ENCODE assay signal across 14 mouse cellular contexts in genomic region chr12:31825821-31826220, GRCm38 (mm10).
DNase-seq lines count a peak whose midpoint lies in the region; ATAC-seq and TF ChIP-seq lines count a peak whose summit lies in the region.
"Had no signal": no experiment of that assay in that cellular context is flagged by ENCODE, and none has a peak within 500 bp of the region (broad histone marks: within the 10 kb centered on the region; RNA-seq: fewer than 3 reads in every experiment).

No protein-coding gene starts in this region.

- ATAC-seq in hindbrain, embryonic 16.5 days, result peak; percentile 30; the same call in 1 of the 2 replicates
- ATAC-seq in hindbrain, embryonic 13.5 days (ENCODE audit: low FRiP score), result no peak
- ATAC-seq in forebrain, embryonic 16.5 days, result no peak

- DNase-seq in thymus, postnatal 14 days, result peak; percentile 6
- DNase-seq in thymus, adult 2 months, result no peak
- DNase-seq in cerebellum, adult 18-20 months, result peak; percentile 62 to 77
- peak; percentile 43 to 45 for DNase-seq in right cerebral cortex, postnatal 10 days (ENCODE audit: low spot score in 2 of 2)
- DNase-seq: adrenal gland, adult 8-10 months; liver had no signal

- H3K27ac ChIP-seq in hindbrain, embryonic 16.5 days (ENCODE audit: low read depth, low read length), result no peak overlapping the region
- no peak overlapping the region for H3K27ac ChIP-seq in hindbrain, embryonic 13.5 days
- H3K27ac ChIP-seq in thymus, adult 2 months (ENCODE audit: control insufficient read depth, insufficient read depth, low read length), result no peak overlapping the region
- H3K27ac ChIP-seq in forebrain, embryonic 16.5 days (ENCODE audit: low read length), result no peak overlapping the region
- H3K27ac ChIP-seq: embryonic facial prominence, embryonic 10.5 days; forebrain, embryonic 13.5 days; hindbrain, embryonic 12.5 days had no signal

- TF ChIP-seq CTCF in thymus, adult 2 months (IDR thresholded peaks at IDR 0.05; ENCODE audit: borderline replicate concordance, control insufficient read depth, extremely low read depth, insufficient read depth, low read length, poor library complexity), result no peak

- 71% methylated on average over 10 of the region's 10 CpGs for WGBS in hindbrain, embryonic 16.5 days
- WGBS in hindbrain, embryonic 13.5 days, result 64% methylated on average over 10 of the region's 10 CpGs
- WGBS in thymus, adult 2 months, result 94% methylated on average over 10 of the region's 10 CpGs
- WGBS in forebrain, embryonic 16.5 days, result 61% methylated on average over 10 of the region's 10 CpGs

- H3K36me3 ChIP-seq in hindbrain, embryonic 16.5 days (ENCODE audit: control insufficient read depth, insufficient read depth, low read length), result no peaks in the 10 kb centered on the region
- H3K36me3 ChIP-seq in hindbrain, embryonic 13.5 days, result peaks cover 2% of the 10 kb centered on the region; the same call in 1 of the 2 replicates
- H3K36me3 ChIP-seq in thymus, adult 2 months (ENCODE audit: control insufficient read depth, insufficient read depth, low read length), result peaks cover 4% of the 10 kb centered on the region; the same call in 1 of the 2 replicates
- no peaks in the 10 kb centered on the region; the same call in 1 of the 2 replicates for H3K36me3 ChIP-seq in forebrain, embryonic 16.5 days (ENCODE audit: control insufficient read depth, insufficient read depth)
- H3K36me3 ChIP-seq: hindbrain, embryonic 12.5 days had no signal

- no peak for TF ChIP-seq POLR2A in thymus, adult 2 months (IDR thresholded peaks at IDR 0.05; ENCODE audit: control insufficient read depth, extremely low read depth, insufficient read depth, low read length, poor library complexity)

- H3K27me3 ChIP-seq in hindbrain, embryonic 16.5 days (replicated peaks; ENCODE audit: control insufficient read depth, insufficient read depth, low read length), result no peaks in the 10 kb centered on the region
- H3K27me3 ChIP-seq in hindbrain, embryonic 13.5 days, result no peaks in the 10 kb centered on the region
- H3K27me3 ChIP-seq in thymus, adult 2 months (ENCODE audit: control insufficient read depth, insufficient read depth, low read length), result no peaks in the 10 kb centered on the region
- no peaks in the 10 kb centered on the region for H3K27me3 ChIP-seq in forebrain, embryonic 16.5 days (replicated peaks; ENCODE audit: control insufficient read depth, insufficient read depth, low read length)
- H3K27me3 ChIP-seq: forebrain, embryonic 13.5 days; hindbrain, embryonic 12.5 days had no signal

- no peak overlapping the region for H3K4me2 ChIP-seq in hindbrain, embryonic 16.5 days (ENCODE audit: low read length)
- H3K4me2 ChIP-seq in hindbrain, embryonic 13.5 days, result no peak overlapping the region
- H3K4me2 ChIP-seq in forebrain, embryonic 16.5 days (ENCODE audit: low read length), result no peak overlapping the region
- H3K4me2 ChIP-seq: forebrain, embryonic 13.5 days; heart, embryonic 11.5 days; hindbrain, embryonic 12.5 days had no signal

- no peaks in the 10 kb centered on the region for H3K9me3 ChIP-seq in hindbrain, embryonic 16.5 days (ENCODE audit: control insufficient read depth, low read length)
- H3K9me3 ChIP-seq in hindbrain, embryonic 13.5 days, result no peaks in the 10 kb centered on the region
- H3K9me3 ChIP-seq in forebrain, embryonic 16.5 days (ENCODE audit: control insufficient read depth, low read length), result no peaks in the 10 kb centered on the region
- H3K9me3 ChIP-seq: embryonic facial prominence, embryonic 10.5 days; forebrain, embryonic 13.5 days; hindbrain, embryonic 12.5 days had no signal

- H3K4me1 ChIP-seq in hindbrain, embryonic 16.5 days (ENCODE audit: control insufficient read depth, insufficient read depth, low read depth, low read length), result no peaks in the 10 kb centered on the region
- H3K4me1 ChIP-seq in hindbrain, embryonic 13.5 days (replicated peaks), result peaks cover 2% of the 10 kb centered on the region; the same call in 1 of the 2 replicates
- no peaks in the 10 kb centered on the region for H3K4me1 ChIP-seq in thymus, adult 2 months (replicated peaks; ENCODE audit: control insufficient read depth, insufficient read depth, low read length)
- H3K4me1 ChIP-seq in forebrain, embryonic 16.5 days (replicated peaks; ENCODE audit: control insufficient read depth, insufficient read depth, low read length), result peaks cover 7% of the 10 kb centered on the region
- H3K4me1 ChIP-seq: embryonic facial prominence, embryonic 10.5 days; forebrain, embryonic 13.5 days; hindbrain, embryonic 12.5 days had no signal

- no peak overlapping the region for H3K9ac ChIP-seq in hindbrain, embryonic 16.5 days (ENCODE audit: low read depth, low read length)
- H3K9ac ChIP-seq in hindbrain, embryonic 13.5 days, result no peak overlapping the region
- no peak overlapping the region for H3K9ac ChIP-seq in forebrain, embryonic 16.5 days (replicated peaks; ENCODE audit: low read depth, low read length)
- H3K9ac ChIP-seq: forebrain, embryonic 13.5 days; hindbrain, embryonic 12.5 days had no signal

- H3K4me3 ChIP-seq in hindbrain, embryonic 16.5 days (ENCODE audit: low read length), result no peak overlapping the region
- no peak overlapping the region for H3K4me3 ChIP-seq in hindbrain, embryonic 13.5 days
- H3K4me3 ChIP-seq in thymus, adult 2 months (ENCODE audit: control insufficient read depth, insufficient read depth, low read length), result no peak overlapping the region
- H3K4me3 ChIP-seq in forebrain, embryonic 16.5 days (replicated peaks; ENCODE audit: low read length), result no peak overlapping the region
- H3K4me3 ChIP-seq: embryonic facial prominence, embryonic 10.5 days; forebrain, embryonic 13.5 days; hindbrain, embryonic 12.5 days; myocyte had no signal
